Mouse (Mus musculus): ENCODE results near the gene Olfr533.
"Not testable (repeated sequence)": the region's sequence is repeated elsewhere in the genome, so short reads cannot be mapped to it uniquely, and the experiment has no call there.

GRCm38 (mm10) chr7:140463070-140463469 lies at the start of gene Olfr533:
- not testable (repeated sequence) for TF ChIP-seq CTCF (IDR thresholded peaks at IDR 0.05; ENCODE audit: borderline replicate concordance, extremely low read depth, insufficient read depth, insufficient read length); POLR2A (IDR thresholded peaks at IDR 0.05; ENCODE audit: borderline replicate concordance, extremely low read depth, insufficient read depth, insufficient read length, poor library complexity, severe bottlenecking)
